Mouse (Mus musculus): ENCODE data around the gene Hspb6.

The Hspb6 gene

GRCm38 (mm10) chr7:30586455-30587020 lies 34.6 kb downstream of the Hspb6 start:
- DNase-seq (ENCODE audit: low read depth, low spot score), result no peak

GRCm38 (mm10) chr7:30587842-30588667 lies 36.1 kb downstream of the Hspb6 start:
- no peak for DNase-seq (ENCODE audit: low read depth, low spot score)

DNA sequence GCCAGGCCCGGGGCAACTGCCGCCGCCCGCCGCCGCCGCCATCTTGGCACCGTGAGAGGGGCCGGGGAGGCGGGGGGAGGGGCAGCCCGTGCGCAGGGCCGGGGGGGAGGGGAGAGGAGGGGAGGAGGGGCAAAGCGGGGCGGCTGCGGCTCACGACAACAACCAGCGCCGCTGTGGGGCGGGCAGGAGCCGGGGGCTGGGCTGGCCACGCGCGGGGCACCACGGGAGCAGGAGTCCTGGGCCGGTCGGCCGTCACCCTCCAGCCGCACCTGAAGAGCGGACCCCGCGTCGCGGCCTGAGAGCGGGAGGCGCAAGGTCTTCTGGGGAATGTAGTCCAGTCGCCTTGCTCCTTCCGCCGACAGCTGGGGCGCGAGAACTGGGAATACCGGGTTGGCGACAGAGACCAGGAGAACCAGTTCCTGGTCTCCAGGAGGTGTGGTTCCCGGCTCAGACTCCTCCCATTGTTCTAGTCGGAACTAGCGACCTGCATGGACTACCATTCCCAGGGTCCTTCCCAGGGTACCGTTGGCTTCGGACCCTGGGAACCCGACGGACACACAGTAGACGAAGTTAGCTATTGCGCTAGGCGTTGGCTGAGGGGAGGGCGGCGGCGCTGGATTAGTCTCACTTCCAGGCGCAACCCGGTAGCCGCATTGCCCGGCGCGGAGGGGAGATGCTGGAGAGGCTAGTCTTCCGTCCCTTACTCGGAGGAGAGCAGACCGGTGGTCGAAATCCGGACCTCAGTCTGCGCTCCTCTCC lies 36.9 kb downstream of the Hspb6 start, which contains the start of gene Kmt2b:
Kmt2b (minus strand) TSS at position 51 of the 759 bp plus-strand sequence.
- DNase-seq (ENCODE audit: low read depth, low spot score), result peak; percentile 97

DNA sequence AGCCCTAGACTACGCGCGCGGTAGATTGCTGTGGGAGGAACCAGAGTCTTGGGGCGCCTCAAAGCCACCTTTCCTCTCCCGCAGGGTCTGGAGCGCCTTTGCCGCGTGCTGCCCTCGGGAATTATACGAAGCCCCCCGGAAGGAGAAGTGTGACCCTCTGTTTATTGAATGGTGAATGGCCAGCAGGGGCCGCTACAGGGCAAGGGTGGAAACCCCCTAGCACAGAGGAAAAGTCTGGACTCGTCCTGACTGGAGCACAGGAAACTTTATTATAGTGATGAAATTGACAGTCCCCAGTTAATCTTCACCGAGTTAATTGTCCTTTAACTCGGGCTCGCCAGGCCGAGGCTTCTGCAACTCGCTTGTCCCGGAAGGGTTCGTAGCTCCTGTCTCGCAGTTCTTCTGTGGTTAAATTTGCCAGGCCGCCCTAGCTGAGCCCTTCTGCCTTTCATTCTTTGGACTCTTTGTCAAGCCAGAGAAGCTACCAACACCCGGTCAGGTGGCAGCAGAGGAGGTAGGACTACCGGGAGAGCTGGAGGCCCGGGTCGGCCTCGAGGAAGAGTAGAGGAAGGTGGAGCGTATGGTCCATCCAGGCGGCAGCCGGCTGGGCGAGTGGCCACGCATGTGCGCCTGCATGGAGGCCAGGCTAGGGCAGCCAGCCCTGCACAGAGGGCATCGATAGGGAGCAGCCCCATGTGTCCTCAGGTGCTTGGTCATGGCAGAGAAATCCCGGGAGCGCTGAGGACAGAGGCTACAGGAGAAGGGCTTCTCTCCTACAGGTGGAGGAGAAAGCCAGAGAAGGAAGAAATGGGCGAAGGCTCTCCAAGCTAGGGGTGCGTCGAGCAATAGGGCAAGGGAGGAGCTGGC lies 37.7 kb downstream of the Hspb6 start:
- peak; percentile 43 for DNase-seq (ENCODE audit: low read depth, low spot score)

- no peak for DNase-seq (ENCODE audit: low read depth, low spot score)
Measured at GRCm38 (mm10) chr7:30590927-30591604, 39.1 kb downstream of the Hspb6 start.

- DNase-seq (ENCODE audit: low read depth, low spot score), result no peak
Measured at GRCm38 (mm10) chr7:30591605-30591951, 39.6 kb downstream of the Hspb6 start.

DNA sequence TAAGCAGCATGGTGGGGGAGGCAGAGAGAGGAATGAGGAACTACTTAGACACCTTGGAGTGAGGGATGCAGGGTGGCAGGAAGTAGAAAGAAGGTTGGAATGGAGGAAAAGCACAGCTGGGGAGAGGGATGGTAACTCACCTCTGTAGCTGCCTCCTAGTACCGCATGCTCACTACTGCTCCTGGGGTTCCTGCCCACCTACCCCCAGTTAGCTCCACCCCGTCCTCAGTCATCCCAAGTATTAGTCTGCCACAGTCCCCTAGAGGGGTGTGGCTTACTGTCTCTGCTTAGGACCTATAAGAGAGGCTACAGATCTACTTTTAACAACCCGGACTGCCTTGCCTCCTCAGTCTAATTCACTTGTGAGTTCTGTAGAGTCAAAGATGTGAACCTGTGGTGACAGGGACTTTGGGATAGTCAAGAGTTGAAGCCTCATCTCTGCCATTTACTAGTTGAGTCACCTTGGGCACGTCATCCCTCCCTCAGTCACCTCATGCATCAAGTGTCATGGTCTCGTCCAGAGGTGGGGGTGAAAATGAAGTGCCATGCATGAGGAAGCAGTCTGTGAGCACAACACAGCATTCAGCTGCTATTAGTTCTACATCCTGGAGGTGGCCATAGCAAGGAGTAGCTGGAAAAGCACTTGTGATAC lies 40.9 kb downstream of the Hspb6 start:
- DNase-seq (ENCODE audit: low read depth, low spot score), result no peak

DNA sequence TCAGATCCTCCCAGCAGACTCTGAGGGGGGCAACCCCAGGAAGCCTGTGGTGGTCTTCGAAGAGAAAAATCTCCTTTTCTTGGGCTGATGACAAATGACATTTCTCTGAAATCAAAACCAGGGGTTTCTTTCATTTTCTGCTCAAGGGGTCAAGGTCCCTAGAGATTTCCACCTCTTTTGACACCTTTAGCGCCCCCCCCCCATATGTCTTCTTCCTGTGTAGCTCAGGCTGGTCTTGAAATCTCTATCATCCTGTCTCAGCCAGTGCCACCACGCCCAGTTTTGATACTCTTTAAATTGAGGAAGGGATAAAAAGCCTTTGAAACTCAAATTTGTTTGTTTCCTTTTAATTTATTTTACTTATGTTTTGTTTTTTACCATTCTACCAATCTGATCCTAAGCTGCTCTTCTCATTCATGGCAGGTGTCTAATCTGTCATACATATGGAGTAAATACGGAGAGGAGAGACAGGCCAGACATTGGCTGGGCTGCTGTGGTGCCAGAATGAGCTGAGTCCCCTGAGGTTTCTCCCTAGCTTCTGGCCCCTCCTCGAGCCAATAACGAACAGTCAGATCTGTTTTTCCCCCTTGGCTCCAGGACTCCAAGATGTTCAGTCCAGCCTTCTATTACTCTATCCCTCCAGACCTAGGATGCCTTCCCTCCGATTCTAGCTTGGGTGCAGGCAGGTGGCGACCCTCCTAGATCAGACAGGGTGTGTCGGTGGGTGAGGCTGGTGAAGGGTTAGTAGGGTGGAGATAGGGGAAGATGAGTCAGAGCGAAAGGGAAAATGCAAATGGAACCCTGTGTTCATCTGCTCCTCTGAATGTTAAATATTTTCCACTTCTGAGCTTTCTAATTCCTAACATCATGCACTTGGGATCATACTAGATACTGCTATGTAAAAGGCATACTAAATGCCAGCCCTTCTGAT lies 41.9 kb downstream of the Hspb6 start:
- no peak for DNase-seq (ENCODE audit: low read depth, low spot score)

- no peak for DNase-seq (ENCODE audit: low read depth, low spot score)
Measured at GRCm38 (mm10) chr7:30594510-30595024, 42.6 kb downstream of the Hspb6 start.

DNA sequence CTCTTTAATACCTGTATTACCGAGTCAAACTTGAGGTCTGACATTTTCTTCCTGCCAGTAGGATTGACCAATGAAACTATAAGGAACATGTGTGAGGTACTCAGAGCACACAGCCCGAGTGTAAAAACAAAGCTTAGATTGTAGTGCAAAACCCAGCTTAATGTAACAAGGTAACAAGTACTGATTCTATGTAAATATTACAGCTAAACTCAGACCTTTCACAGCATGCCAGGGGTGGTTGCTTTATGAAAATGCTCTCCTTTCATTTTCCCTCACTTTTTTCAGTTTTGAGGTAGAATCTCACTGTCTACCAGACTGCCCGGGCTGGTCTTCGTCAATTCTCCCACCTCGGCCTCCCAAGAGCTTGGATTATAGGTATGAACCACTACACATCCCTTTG lies 44.1 kb downstream of the Hspb6 start:
- DNase-seq (ENCODE audit: low read depth, low spot score), result no peak

DNA sequence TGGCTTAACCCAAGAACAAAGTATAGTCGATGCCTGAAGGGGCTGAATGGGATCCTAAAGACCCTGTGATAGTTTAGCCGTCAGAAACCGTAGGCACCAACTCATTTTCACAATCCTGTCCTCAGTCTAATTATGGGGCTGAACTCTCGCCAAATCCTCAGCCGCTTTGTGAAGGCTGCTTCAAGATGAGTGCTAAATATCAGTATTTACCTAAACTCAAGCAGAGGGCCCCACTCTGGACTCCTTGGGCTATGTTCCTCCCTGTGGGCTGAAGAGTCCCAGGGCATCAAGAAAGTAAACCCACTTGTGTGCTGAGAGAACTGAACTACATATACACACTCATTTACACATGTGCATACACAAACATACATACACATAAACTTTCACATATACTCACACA lies 44.8 kb downstream of the Hspb6 start:
- DNase-seq (ENCODE audit: low read depth, low spot score), result no peak

GRCm38 (mm10) chr7:30598786-30599185 lies 46.8 kb downstream of the Hspb6 start, which contains the start of gene Zbtb32:
TSS of gene Zbtb32 (minus strand) at chr7:30598909.
- no peak for DNase-seq (ENCODE audit: low read depth, low spot score)

DNA sequence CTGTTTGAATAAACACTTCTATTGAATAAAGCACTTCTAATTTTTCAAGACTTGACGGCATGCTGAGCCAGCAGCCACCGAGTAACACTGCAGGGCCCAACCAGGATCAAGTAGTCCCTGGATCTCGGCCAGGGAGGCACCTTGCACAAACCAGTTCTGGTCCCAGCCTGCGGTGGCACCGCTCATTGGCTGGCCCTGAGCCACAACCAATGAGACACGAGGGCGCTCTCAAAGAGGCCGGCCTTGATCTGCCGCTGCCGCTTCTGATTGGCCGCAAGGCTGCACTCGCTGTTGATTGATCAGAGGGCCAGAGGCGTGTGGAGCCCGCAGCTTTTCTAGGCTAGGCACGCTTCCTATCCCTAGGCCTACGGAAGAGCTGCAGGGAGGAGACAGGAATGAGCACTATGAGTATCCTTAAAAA lies 48.0 kb downstream of the Hspb6 start:
- peak; percentile 87 for DNase-seq (ENCODE audit: low read depth, low spot score)

DNA sequence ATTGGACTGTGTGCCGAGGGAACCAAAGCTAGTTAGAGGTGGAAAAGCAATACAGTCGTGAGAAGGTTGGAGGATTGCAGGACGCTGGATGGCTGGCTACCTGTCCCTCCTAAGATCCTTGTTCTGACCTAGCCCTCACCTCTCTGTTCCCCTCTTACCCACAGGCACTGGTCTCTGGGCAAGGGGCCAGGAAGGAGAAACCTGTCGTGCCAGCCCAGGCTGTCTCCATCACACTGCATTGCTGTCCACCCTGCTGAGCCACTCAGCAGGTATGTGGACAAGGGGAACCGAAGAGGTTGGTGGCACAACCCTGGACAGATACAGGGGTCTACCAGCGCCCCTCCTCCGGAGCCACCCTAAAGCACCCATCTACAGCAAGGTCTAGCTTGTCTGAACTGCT lies 48.7 kb downstream of the Hspb6 start:
- DNase-seq (ENCODE audit: low read depth, low spot score), result no peak

GRCm38 (mm10) chr7:30602583-30602982 lies 50.6 kb downstream of the Hspb6 start:
- DNase-seq (ENCODE audit: low read depth, low spot score), result no peak

GRCm38 (mm10) chr7:30604424-30604823 lies 52.4 kb downstream of the Hspb6 start:
- DNase-seq (ENCODE audit: low read depth, low spot score), result no peak

DNA sequence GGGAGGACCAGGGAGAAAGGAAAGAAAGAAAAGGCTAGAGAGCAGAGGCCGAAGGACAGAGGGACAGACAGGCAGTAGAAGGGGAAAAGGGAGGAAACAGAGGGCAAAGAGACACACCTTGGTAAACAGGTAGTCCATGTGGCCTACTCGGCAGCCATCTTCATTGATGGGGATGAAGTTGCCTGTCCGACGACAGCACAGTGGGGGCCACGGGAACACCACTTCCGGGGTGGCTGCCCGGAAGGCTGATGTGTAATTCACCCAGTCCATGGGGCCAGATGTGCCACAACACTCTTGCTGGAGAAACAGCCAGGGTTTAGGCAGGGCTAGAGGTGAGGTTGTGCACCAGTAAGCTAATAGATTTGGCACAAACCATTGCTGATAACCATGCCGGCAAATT lies 53.0 kb downstream of the Hspb6 start:
- no peak for DNase-seq (ENCODE audit: low read depth, low spot score)

Measured in telencephalon, adult 2 months (tissue).